Mouse (Mus musculus): ENCODE data around the gene Rbbp7.
"Not testable (repeated sequence)": the region's sequence is repeated elsewhere in the genome, so short reads cannot be mapped to it uniquely, and the experiment has no call there.

The Rbbp7 gene

DNA sequence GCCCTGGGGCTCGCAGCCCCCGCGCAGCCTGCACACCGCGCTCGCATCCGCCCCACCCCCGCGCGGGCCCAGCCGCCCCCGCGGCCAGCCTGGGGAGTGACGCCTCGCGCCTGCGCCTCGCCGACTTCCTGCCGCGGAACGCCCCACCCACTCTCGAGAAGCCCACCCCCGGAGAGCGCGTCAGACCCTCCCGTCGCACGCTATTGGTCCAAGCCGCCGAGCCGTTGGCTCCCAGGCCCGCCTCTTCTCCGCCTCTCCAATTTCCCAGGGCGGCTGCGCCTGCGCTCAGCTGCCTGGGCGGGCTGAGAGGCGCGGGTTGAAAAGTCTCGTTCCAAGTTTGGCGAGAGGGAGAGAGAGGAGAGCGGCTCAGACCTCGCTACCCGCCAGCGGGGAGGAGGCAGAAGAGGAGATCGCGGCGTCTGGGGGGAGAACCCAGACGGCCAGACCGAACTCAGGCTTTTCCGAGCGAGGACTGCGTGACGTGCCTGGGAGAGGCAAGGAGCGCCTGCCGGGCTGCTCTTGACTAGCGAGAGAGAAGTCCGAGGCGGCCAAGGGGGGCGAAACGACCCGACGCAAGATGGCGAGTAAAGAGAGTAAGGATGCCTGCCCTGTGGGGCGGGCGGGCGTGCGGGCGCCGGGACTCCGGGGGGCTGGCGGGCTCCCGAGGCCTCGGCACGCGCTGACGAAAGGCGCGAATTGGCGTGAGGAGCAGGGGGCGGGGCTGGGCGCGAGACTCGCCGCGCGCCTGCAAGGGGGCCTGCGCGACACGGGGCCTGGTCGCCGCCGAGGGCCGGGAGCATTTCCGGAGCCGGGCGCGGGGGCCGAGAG, at the start of gene Rbbp7:
TSS of gene Rbbp7 (plus strand) at position 288 of the 828 bp plus-strand sequence.
- DNase-seq (ENCODE audit: low read depth in 1 of 2, low spot score in 2 of 2), result peak; percentile 77 to 83

DNA sequence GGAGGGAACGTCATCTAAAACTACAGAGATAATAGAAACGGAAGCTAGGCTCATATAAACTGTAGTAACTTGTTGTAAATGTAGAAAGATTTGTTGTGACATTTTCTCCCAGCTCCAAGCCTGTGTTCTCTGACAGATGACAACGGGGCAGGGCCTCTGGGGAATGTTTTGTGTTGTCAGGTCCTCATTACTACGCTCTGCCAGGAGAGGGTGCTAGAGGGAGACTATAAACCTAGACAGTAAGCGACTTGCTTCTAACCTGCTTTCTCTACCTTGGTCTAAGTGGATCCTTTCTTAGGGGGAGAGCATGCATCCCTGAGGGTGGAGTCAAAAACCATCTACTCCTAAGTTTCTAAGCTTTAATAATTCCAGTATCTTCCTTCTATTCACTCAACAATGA, 42.4 kb upstream of the Rbbp7 start:
- no peak for DNase-seq (ENCODE audit: low read depth in 1 of 2, low spot score in 2 of 2)

DNA sequence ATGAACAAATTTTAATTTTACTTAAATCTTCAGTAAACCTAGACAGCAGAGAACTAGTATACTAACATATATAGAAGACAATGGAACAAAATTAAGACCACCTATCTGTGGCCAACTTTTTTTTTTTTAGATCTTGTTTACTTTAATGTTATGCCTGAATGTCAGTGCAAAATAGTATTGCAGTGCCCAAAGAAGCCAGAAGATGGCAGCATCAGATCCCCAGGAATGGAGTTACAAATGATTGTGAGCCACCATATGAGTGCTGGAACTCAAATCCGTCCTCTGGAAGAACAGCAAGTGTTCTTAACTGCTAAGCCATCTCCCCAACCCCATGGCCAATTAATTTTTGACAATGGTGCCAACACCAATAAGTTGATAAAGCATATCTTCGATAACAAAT, 40.6 kb upstream of the Rbbp7 start:
- peak in 1 of 2 experiments; percentile 3 for DNase-seq (ENCODE audit: low read depth in 1 of 2, low spot score in 2 of 2)

DNA sequence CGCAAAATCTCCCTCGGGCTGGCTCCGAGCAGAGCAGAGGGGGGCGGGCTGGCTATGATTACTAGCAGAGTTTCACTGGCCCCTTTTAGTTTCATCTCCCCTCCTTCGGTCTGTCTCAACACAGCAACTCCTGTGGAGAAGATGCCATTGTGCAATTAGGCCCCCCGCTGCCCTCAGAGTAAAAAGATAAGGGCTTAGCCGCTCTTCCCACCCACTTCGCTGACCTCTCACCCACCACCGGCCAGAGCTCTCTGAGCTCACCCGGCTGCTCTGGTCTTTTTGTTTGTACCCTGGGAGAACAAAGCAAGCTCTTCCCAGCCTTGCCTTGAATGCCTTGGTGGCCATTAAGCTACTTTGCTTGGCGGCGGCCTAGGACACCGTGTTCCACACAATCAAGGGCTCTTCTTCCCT, 32.8 kb upstream of the Rbbp7 start:
- DNase-seq (ENCODE audit: low read depth in 1 of 2, low spot score in 2 of 2), result no peak

DNA sequence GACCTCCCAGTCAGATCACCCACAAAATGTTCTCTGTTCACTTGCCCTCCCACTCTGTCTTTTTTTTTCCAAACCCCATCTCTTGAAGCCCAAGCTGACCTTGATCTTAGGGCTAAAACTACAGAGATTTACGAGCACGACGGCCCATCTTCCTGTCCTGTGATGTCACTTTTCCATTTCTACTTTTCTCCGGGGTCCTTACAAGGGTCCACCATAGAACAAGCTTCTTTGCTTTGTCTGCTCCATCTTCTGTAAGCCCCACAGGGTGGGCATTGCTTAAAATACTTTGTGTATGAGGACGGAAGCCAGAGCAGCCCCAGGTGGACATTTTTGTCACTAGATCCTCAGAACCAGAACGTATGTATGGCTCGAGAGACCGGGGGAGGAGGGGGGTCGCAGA, 32.4 kb upstream of the Rbbp7 start:
- DNase-seq (ENCODE audit: low read depth in 1 of 2, low spot score in 2 of 2), result no peak

DNA sequence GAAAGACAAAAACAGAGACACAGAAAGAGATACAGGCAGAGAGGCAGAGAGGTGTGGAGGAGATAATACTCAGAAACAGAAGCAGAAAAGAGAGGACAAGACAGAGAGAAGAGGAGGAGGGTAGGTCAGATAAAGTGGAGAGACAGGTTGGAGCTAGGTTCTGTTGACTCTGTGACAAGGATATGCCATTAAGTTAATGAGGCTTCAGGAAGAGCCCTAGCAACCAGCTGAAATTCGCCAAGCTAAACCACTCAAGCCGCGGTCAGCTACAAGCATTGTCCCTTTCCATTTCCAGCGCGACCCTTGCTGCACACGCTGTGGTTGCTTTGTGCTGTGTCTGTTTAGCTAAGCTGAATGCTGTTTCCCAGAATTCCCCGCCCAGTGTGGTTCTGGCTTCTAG, 32.0 kb upstream of the Rbbp7 start:
- DNase-seq (ENCODE audit: low read depth in 1 of 2, low spot score in 2 of 2), result no peak

DNA sequence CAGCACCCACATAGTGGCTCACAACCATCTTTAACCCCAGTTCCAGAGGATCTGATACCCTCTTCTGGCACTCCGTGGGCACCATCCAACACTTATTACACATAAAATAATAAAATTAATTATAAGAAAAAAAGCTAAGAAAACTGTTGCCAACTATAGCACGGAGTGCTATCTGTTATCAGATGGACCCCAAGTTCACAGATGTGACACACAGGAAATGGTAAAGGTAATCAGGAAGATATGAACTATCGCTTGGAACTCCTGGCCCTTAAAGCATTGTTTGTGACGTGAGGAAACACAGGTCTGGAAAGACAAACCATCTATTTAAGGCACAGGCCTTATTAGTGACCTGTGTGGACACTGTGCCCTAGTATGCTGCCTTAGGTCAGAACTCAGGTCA, 30.2 kb upstream of the Rbbp7 start:
- DNase-seq (ENCODE audit: low read depth in 1 of 2, low spot score in 2 of 2), result no peak

DNA sequence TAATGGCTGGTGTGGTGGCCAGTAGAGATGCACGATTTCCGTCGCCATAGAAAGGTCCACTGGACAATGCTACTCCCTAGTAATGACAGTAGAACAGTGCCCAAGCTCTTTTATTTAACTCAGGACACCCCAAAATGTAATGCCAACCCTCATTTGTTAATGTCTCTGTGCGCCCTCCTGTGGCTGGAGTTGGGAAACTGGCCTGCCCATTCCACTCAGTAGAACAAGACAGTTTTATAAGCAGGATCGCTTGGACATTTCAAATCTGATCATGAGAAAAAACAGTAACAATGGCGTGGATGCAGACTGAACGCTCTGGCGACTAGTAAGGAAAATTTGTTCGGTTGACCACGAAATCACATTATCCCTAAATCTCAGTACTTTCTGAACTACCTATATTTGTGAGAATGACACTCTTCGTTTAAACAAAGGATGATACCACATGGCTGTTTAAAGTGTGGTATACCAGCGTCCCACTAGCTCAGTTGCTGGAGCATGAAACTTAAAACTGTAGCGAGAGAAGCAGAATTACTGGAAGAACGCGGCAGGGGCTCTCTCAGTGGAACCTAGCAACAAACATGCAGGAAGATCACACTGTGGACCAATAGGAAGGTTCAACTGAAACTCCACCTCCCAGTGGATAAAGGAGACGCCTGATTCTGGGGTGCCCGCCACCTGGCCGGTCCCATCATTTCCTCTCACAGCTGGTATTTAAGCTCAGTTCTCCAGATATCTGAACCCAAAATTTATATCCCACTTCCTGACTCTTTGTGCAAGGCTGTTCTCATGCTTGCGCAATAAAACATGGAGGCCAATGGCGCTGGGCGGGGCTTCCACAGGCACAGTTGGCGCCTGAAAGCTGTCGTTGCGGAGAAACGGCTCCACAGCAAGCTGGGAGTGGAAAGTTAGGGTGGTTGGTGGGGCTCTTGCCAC, 24.9 kb upstream of the Rbbp7 start:
- DNase-seq (ENCODE audit: low read depth in 1 of 2, low spot score in 2 of 2), result peak; percentile 19 to 39

DNA sequence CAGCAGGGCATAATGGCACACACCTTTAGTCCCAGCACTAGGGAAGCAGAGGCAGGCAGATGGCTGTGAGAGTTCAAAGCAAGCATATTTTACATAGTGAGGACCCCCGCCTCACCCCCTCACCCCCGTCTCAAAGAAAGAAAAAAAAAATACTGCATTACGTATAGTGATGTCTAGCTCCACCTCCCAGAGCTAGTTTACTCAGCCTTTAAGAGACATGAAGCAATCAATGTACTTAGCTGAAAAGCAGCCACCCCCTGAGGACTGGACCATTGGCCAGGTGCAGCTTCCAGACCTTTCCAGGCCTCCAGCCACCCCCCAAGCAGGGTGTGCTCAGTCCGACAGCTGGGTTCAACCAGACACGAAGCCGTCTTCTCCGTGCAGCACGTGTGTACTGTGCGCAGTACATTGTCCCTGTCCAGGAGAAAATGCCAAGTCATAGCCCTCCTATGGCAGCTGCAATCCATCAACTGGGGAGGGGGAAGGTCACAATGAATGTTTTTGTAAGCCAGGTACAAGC, 24.0 kb upstream of the Rbbp7 start:
- no peak for DNase-seq (ENCODE audit: low read depth in 1 of 2, low spot score in 2 of 2)

DNA sequence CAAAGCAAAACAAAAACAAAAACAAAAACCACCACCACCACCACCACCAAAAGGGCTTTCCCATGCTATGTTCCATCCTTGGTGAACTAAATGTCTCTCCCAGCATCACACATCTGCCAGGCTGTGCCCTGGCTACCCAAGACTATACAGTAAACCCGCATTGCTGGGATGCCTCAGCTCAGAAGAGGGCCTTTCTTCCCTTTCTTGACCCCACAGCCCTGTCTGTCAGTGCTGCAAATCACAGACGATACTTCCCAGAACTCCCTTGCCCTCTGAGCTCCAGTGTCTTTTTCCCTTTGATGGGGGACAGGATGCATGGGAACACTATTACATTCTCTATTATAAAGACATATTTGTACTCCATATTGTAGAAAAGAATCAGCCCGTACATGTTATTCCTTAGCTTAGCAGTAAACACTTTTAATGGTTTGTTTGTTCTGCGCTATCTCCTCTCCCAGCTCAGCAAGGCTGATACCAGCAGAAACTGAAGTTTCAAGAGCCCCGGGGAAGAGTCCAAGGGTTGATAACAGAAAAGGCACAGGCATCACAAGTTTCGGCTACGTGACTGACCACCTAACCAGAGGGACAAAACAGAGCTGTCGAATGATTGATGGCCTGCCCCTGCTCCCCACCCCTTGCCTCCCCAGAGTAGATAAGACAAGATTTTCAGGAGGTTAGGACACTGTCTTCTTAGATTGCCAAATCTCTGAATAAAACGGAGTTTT, 11.3 kb upstream of the Rbbp7 start:
- DNase-seq (ENCODE audit: low read depth in 1 of 2, low spot score in 2 of 2), result no peak

DNA sequence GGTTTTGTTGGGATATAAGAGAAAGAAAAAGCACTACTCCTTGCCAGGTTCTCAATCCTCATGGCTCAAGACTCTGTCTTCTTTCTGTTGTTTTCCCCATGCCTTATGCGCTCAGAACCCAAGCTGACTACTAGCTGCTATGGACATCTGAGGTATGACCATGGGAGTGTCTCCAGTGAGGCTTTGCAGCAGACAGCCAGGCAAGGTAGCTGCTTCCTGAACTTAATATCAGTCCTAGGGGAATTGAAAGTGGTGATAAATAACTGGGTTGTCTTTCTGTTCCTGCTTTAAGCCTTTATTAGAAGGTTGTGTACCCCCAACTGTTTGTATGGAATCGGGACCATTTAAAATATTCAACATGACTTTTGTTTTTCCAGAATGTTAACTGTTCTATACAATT, 7.8 kb upstream of the Rbbp7 start:
- DNase-seq (ENCODE audit: low read depth in 1 of 2, low spot score in 2 of 2), result no peak

DNA sequence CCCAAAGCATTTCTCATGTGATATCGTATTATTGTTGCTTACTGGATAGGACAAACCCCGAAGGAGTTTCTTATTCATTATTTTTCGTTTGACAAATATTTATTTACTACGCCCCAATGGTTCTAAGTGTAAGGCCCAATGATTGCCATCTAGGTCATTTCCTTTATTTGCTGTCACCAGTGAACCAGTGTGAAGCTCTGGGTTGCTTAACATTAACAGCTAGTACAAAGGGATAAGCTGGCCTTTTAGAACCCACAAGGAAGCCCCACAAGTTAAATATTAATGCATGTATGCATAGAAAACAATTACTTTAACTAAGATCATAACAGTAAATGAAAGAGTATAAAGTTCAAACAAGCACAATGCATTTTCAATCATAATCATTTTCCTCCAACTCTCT, 5.9 kb upstream of the Rbbp7 start:
- DNase-seq (ENCODE audit: low read depth in 1 of 2, low spot score in 2 of 2), result no peak

DNA sequence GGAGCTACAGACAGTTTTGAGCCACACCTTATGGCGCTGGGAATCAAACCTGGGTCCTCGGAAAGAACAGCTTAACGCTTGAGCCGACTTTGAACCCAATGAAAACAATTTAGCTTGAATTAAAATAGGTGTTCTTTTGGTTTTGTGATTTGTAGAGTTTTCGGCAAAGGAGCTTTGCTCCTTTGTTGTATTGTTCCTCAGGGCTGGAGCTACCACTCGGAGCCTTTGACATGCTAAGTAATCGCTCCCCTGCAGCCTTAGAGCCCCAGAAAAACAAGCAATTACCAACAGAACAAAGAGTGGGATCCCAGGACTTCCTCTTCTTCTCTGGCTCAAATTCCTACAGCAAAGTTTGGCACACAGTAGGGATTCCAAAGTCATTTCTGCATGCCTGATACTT, 4.1 kb upstream of the Rbbp7 start:
- DNase-seq (ENCODE audit: low read depth in 1 of 2, low spot score in 2 of 2), result no peak

DNA sequence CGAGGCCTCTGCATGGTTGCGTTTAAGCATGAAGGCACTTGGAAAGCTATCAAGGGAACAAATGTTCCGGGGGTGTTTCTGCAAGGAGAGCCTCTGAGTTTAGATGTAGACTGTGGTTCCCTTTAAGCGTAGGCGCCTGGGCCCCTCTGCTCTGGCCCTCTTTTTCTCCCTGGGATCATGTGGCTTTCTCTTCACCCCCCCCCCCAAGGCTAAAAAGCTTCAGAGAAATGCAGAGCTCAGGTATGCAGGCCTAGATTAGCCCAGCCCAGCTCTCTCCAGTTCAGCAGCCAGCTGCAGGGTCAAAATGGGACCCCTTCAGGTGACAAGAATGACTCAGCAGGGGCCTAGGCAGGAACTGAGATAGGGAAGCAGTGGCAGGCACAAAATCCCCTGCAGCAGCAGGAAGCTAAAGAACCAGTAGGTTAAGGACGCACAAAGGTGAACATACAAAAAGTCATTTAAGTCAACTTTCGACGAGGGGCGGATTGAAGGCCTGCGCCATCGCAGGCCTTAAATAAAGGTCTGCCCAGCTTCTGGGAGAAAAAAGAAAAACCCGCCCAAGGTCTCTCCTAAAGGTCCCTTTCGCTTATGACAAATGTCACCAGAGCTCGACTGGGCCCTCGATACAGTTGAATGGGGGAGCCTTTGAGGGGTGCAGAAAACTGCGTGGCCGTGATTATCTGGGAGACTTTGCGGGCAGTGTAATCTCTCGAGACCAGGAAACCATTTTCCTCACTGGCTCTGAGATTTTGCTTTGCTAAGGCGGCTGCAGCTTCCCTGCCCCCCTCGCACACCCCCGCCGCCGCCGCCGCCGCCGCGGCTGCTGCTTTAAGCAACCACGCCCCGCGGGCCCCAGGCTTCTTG, 719 bp upstream of the Rbbp7 start:
- DNase-seq (ENCODE audit: low read depth in 1 of 2, low spot score in 2 of 2), result no peak

DNA sequence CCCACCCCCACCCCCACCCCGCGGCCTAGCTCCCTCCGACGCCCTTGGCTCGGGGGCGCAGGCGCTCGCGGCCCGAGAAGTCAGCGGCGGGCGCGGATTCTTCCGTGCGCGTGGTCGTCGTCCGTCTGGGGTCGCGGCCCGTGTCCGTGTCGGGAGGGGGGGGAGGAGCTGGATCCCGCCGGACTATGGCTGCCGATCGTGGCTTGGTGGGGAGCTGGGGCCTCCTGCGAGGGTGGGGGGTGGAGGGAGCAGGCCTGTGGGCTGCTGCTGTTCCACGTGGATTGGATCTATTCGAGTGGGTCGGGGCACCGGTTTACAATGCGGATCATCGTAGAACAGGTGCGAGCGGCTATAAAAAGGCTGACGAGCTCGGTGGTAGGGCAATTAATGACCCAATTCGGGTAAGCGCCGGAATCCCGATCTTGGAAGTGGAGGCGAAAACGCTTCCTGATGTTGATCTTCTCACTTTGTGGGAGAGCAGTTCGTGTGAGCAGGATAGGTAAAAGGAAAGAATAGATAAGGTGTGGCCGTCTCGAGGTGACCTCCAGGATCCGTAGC, 835 bp downstream of the Rbbp7 start:
- DNase-seq (ENCODE audit: low read depth in 1 of 2, low spot score in 2 of 2), result no peak

DNA sequence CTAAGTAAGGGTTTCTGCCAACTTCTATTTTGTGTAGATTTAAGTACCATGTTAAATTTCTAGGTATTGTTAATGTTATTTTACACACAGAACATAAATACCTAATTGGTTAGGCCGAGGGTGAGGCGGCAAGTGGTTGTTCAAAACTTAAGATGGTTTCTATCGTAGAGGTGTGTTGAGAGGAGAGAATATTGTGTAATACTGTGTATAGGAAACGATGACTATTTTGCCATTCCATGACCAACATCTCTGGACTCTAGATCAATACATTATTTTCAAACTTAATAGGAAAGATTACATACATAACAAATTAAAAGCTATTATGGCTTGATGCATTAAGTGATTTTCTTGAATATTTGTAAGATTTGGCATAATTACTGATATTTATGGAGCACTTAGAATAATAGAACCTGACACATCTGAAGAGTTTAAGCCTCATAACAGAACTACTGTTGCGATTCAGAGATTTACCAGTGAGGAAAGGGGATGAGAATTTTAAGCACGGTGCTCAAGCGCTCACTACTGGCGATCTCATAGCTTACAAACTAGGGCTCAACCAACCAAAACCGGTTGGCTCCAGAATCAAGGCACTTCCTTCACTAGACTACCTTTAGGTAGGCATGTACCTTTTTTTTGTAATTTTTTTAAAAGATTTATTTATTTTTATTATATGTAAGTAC, 1.7 kb downstream of the Rbbp7 start:
- DNase-seq (ENCODE audit: low read depth in 1 of 2, low spot score in 2 of 2), result no peak

DNA sequence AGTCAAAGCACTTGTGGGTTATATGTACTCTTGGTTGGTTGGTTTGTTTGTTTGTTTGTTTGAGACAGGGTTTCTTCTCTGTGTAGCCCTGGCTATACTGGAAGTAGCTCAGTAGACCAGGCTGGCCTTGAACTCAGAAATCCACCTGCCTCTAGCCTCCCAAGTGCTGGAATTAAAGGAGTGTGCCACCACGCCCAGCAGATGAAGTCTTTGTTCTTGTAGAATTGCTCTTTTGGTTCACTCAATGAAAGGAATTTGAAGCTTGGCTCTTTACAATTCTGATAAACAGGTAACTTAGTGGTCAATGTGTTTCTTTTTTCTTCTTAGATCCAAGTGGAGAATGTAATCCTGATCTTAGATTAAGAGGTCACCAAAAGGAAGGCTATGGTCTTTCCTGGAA, 10.5 kb downstream of the Rbbp7 start:
- no peak for DNase-seq (ENCODE audit: low read depth in 1 of 2, low spot score in 2 of 2)

DNA sequence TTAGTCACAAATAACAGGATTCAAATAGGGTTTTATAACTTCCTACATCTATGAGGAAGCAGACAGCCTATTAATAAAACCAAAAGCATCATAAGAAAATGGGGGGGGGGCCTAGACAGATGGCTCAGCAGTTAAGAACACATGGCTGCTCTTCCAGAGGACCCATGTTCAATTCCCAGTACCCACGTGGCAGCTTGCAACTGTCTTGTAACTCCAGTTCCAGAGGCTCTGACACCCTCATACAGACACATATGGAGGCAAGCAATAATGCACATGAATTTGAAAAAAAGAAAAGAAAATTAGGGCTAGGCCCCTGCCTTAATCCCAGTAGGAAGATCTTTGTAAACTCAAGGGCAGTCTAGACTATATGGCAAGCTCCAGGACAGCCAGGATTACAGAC, 28.2 kb downstream of the Rbbp7 start:
- DNase-seq (ENCODE audit: low read depth in 1 of 2, low spot score in 2 of 2), result no peak

DNA sequence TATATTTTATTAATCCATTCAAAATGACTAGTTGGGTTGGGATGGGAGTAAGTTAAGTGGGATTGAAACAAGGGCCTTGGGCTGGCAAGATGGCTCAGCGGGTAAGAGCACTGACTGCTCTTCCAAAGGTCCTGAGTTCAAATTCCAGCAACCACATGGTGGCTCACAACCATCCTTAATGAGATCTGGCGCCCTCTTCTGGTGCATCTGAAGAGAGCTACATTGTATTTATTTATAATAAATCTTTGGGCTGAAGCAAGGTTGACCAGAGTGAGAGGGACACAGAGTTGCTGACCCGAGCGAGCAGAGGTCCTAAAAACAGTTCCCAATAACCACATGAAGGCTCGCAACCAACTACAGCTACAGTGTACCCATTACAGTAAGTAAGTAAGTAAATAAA, 31.2 kb downstream of the Rbbp7 start:
- not testable (repeated sequence) for DNase-seq (ENCODE audit: low read depth in 1 of 2, low spot score in 2 of 2)

DNA sequence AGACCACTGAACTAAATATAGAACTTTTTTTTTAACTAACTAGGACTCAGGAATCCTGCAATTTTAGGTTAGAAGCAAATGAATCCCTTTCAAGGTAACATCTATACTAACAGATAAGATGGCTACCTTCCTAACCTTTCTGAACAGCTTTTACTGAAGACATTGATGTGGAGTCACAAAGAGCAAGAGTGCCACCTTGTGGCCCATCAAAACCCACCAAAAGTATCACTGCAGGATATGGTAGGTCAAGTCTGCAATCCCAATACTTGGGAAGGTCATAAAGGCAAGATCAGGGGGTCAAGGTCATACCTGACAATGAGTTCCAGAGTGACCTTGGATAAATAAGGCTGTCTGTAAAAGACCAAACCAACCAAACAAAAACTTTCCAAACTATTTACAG, 40.2 kb downstream of the Rbbp7 start:
- no peak for DNase-seq (ENCODE audit: low read depth in 1 of 2, low spot score in 2 of 2)

Data from monocyte, adult 2 months (primary cell).